Mouse (Mus musculus) ES-Bruce4 (cell line): ENCODE results near the gene Lpcat1. TPM values are rescaled to one million over a fixed set of nuclear protein-coding genes. Genes with fewer than 3 reads are reported as not detected.

ENCODE experiments used
- H3K27ac ChIP-seq: 2 replicates; pipeline ENCODE4 v1.5.1; 2012; ENCODE audit warnings: low read length, inconsistent platforms; ENCODE audit not compliant: insufficient read depth
- H3K27me3 ChIP-seq: 2 replicates; pipeline ENCODE4 v1.6.1; 2012; ENCODE audit warnings: mild to moderate bottlenecking, low read length, inconsistent platforms; ENCODE audit not compliant: control insufficient read depth, poor library complexity, insufficient read depth, severe bottlenecking
- H3K36me3 ChIP-seq: 2 replicates; pipeline ENCODE4 v1.6.1; 2012; ENCODE audit warnings: inconsistent platforms, mild to moderate bottlenecking, low read length, moderate library complexity; ENCODE audit not compliant: control insufficient read depth, poor library complexity, insufficient read depth, severe bottlenecking
- H3K4me1 ChIP-seq: one replicate; pipeline ENCODE4 v1.8.1; 2011; ENCODE audit warnings: low read length; ENCODE audit not compliant: control insufficient read depth, insufficient read depth
- H3K4me3 ChIP-seq: 2 replicates; pipeline ENCODE4 v1.5.1; 2011; ENCODE audit warnings: low read depth, mild to moderate bottlenecking, low read length
- H3K9ac ChIP-seq: 2 replicates; pipeline ENCODE4 v1.6.1; 2012; ENCODE audit warnings: low read depth, mild to moderate bottlenecking, inconsistent platforms; ENCODE audit not compliant: poor library complexity, severe bottlenecking
- H3K9me3 ChIP-seq: replicated peaks from 2 replicates; pipeline ENCODE4 v1.6.1; 2012; ENCODE audit warnings: mild to moderate bottlenecking, low read length, inconsistent platforms; ENCODE audit not compliant: control insufficient read depth, poor library complexity, insufficient read depth, severe bottlenecking
- CTCF ChIP-seq: IDR thresholded peaks from one replicate; pipeline ENCODE4 v1.8.1; 2011; ENCODE audit warnings: low read depth, low read length
- EP300 ChIP-seq: IDR thresholded peaks from 2 replicates; pipeline ENCODE4 v1.6.1; 2011; ENCODE audit warnings: low read depth, low read length; ENCODE audit not compliant: insufficient read depth
- POLR2A ChIP-seq: IDR thresholded peaks from one replicate; pipeline ENCODE4 v1.8.1; 2011; ENCODE audit warnings: low read length; ENCODE audit not compliant: insufficient read depth
- polyA plus RNA-seq: library from polyadenylated mRNA; stranded (reverse); fragments of >200 nt; gene quantifications from 2 replicates; pipeline ENCODE4 v1.2.4, GENCODE M21; 2011; ENCODE audit warnings: low read depth; ENCODE audit not compliant: missing spikeins, insufficient read depth, insufficient read length

The Lpcat1 gene
- polyA plus RNA-seq, 1 experiment = 44.8 TPM

- H3K27ac ChIP-seq = no peak overlapping the region
- no peaks in the 10 kb centered on the region for H3K9me3 ChIP-seq
- H3K27me3 ChIP-seq = no peaks in the 10 kb centered on the region
- no peak overlapping the region for H3K9ac ChIP-seq
- no peaks in the 10 kb centered on the region for H3K36me3 ChIP-seq
- TF ChIP-seq CTCF = no peak
- no peak for TF ChIP-seq POLR2A
- no peak for TF ChIP-seq EP300
- no peak overlapping the region for H3K4me3 ChIP-seq
- no peaks in the 10 kb centered on the region for H3K4me1 ChIP-seq
Observed at GRCm38 (mm10) chr13:73443093-73443821, 23.7 kb upstream of the Lpcat1 start.

DNA sequence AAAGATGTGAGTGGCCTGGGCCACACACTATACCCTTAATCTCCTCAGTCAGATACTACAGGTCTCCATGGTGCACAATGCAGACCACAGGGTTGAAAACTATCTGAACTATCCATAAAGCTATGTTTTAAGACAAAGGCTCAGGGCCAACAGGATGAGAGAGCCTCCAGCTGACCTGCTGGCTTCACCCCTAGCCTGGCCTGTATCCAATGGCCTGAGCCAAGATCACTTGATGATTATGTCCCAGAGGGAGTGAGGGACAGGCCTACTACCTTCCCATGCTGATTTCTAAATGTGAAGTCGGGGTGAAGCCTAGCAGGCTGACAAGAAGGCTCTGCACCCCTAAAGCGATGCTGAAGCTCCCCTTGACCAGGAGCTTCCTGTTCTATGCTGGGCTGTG, 21.9 kb upstream of the Lpcat1 start:
- no peaks in the 10 kb centered on the region for H3K27me3 ChIP-seq
- H3K4me3 ChIP-seq = no peak overlapping the region
- H3K9ac ChIP-seq = no peak overlapping the region
- TF ChIP-seq CTCF (no peak), POLR2A (no peak), EP300 (no peak)
- H3K27ac ChIP-seq = no peak overlapping the region
- no peaks in the 10 kb centered on the region for H3K4me1 ChIP-seq
- no peaks in the 10 kb centered on the region for H3K9me3 ChIP-seq
- no peaks in the 10 kb centered on the region for H3K36me3 ChIP-seq

DNA sequence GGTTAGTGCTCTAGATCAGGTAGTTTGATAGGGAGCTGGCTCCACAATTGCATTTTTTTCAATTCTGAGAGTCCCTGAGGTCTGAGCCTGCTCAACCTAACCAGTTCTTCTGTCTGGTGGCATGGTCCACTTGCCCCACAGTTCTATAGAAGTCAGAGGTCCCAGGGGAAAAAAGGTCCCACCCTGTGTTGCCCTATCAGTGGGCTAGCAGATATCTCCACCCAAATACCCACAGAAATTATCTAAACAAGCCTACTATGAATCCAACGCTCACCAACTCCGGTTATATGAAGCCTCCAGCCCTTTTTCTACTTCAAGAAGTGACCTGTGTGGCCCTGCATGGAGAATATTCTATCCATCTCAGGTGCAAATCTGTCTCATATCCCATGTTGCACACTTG, 20.9 kb upstream of the Lpcat1 start:
- Histone ChIP-seq H3K27ac (no peak overlapping the region), H3K4me3 (no peak overlapping the region), H3K36me3 (no peaks in the 10 kb centered on the region), H3K9me3 (no peaks in the 10 kb centered on the region), H3K4me1 (no peaks in the 10 kb centered on the region), H3K9ac (no peak overlapping the region), H3K27me3 (no peaks in the 10 kb centered on the region)
- TF ChIP-seq POLR2A (no peak), CTCF (no peak), EP300 (no peak)

DNA sequence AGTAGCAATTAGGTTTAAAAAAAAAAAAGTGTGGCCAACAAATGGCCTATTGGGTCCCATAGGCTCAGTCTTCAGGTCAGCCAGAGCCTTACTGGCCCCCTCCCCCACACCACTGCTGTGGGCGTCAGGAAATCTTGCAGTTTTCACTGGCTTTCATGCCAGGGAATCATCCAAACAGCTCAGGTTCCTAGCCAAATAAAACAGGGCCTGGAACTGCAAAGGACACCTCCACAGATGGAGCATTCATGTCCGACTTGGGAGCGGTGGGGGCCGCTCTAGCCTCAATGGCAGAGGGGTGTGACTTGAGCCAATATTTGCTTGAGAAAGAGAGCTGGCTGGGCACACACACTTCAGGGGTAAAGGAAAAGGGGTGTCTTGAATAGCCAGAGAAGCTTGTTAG, 20.5 kb upstream of the Lpcat1 start:
- no peak overlapping the region for H3K27ac ChIP-seq
- no peaks in the 10 kb centered on the region for H3K4me1 ChIP-seq

DNA sequence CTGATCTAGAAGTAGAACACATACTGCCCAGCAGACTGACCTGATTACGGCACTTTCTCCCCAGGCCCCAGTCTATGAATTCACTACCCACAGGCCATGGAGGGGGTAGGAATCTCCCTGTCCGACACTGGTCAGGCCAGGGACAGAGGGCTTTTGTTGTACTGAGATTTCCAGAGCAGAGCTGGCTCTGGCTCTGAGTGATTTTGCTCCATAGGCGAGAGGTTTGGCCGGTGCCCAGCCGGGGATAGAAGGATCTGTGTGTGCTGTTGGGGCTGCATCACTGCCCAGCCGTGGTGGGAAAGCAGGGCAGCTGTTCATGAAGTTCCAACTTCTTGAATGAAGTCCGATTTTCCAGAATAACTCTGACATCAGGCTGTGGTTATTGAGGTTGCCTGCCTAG, 20.1 kb upstream of the Lpcat1 start:
- no peak for TF ChIP-seq CTCF
- TF ChIP-seq EP300 = no peak
- TF ChIP-seq POLR2A = no peak
- Histone ChIP-seq H3K9me3 (no peaks in the 10 kb centered on the region), H3K27ac (no peak overlapping the region), H3K4me1 (no peaks in the 10 kb centered on the region), H3K9ac (no peak overlapping the region), H3K4me3 (no peak overlapping the region), H3K36me3 (no peaks in the 10 kb centered on the region), H3K27me3 (no peaks in the 10 kb centered on the region)

More for the DNA sequence above, 20.5 kb upstream of the Lpcat1 start:
- Histone ChIP-seq H3K36me3 (no peaks in the 10 kb centered on the region), H3K9ac (no peak overlapping the region), H3K27me3 (no peaks in the 10 kb centered on the region), H3K9me3 (no peaks in the 10 kb centered on the region), H3K4me3 (no peak overlapping the region)
- no peak for TF ChIP-seq POLR2A
- no peak for TF ChIP-seq CTCF
- no peak for TF ChIP-seq EP300

- no peaks in the 10 kb centered on the region for H3K4me1 ChIP-seq
- no peak overlapping the region for H3K27ac ChIP-seq
- no peaks in the 10 kb centered on the region for H3K36me3 ChIP-seq
- H3K9ac ChIP-seq = no peak overlapping the region
- H3K4me3 ChIP-seq = no peak overlapping the region
- no peaks in the 10 kb centered on the region for H3K27me3 ChIP-seq
- H3K9me3 ChIP-seq = no peaks in the 10 kb centered on the region
- TF ChIP-seq EP300 = no peak
- TF ChIP-seq POLR2A = no peak
- TF ChIP-seq CTCF = no peak
Observed at GRCm38 (mm10) chr13:73447478-73447877, 19.5 kb upstream of the Lpcat1 start.
